ENCODE assay signal across 11 mouse cellular contexts in genomic region chr6:108324464-108325025, GRCm38 (mm10).
"Had no signal": no experiment of that assay in that cellular context is flagged by ENCODE, and none has a peak within 500 bp of the region (broad histone marks: within the 10 kb centered on the region; RNA-seq: fewer than 3 reads in every experiment).

No protein-coding gene starts in this region.

- H3K4me3 ChIP-seq: limb, embryonic 13.5 days; midbrain, embryonic 13.5 days; neural tube, embryonic 15.5 days had no signal

- H3K36me3 ChIP-seq: limb, embryonic 13.5 days; midbrain, embryonic 13.5 days; neural tube, embryonic 15.5 days had no signal

- DNase-seq: kidney, postnatal 10 days; layer of hippocampus, adult 9-11 months; layer of hippocampus, postnatal 36 days; left cerebral cortex, postnatal 4 days; lung, adult 18-20 months; right cerebral cortex, adult 18-20 months; right cerebral cortex, postnatal 25 days had no signal

- H3K27me3 ChIP-seq: limb, embryonic 13.5 days; midbrain, embryonic 13.5 days; neural tube, embryonic 15.5 days had no signal

- H3K27ac ChIP-seq: limb, embryonic 13.5 days; liver, embryonic 14.5 days; midbrain, embryonic 13.5 days; neural tube, embryonic 15.5 days had no signal

- ATAC-seq: midbrain, embryonic 13.5 days had no signal

- H3K9me3 ChIP-seq: limb, embryonic 13.5 days; midbrain, embryonic 13.5 days; neural tube, embryonic 15.5 days had no signal

- H3K4me1 ChIP-seq: midbrain, embryonic 13.5 days; neural tube, embryonic 15.5 days had no signal
